In genomic region chr10:80955536-80955935, GRCm38 (mm10) we compare ENCODE assay signal across 8 mouse cellular contexts. TPM values are rescaled to one million over a fixed set of nuclear protein-coding genes. Genes with fewer than 3 reads are reported as not detected.
DNase-seq lines count a peak whose midpoint lies in the region; ATAC-seq and TF ChIP-seq lines count a peak whose summit lies in the region.

No protein-coding gene starts in this region.

- peak; percentile 82 for ATAC-seq in activated CD4-positive, CD25-positive, alpha-beta regulatory T cell, adult 4 months
- ATAC-seq in heart, embryonic 13.5 days (ENCODE audit: extremely low read depth, insufficient number of reproducible peaks, low FRiP score, low TSS enrichment), result no peak

- no peak overlapping the region for H3K27ac ChIP-seq in spleen, adult 2 months (ENCODE audit: insufficient read depth, low read length)
- peak overlapping the region; percentile 80 for H3K27ac ChIP-seq in heart, embryonic 13.5 days (replicated peaks)

- no peaks in the 10 kb centered on the region for H3K4me1 ChIP-seq in spleen, adult 2 months (ENCODE audit: control insufficient read depth, insufficient read depth, insufficient read length)
- peaks cover 31% of the 10 kb centered on the region for H3K4me1 ChIP-seq in heart, embryonic 13.5 days

- peak; percentile 42 to 57 for DNase-seq in spleen, adult 2 months (ENCODE audit: low read depth in 1 of 2, low spot score in 2 of 2)
- no peak for DNase-seq in spleen, adult 12 weeks (ENCODE audit: low spot score)
- DNase-seq in embryo, embryonic 11 days, result peak; percentile 81
- peak; percentile 75 to 82 for DNase-seq in kidney, postnatal 4 days
- peak; percentile 77 for DNase-seq in mesoderm, embryonic 11.5 days (ENCODE audit: low read depth, low spot score)
- DNase-seq in thymus, postnatal 25 days, result peak; percentile 65

- H3K27me3 ChIP-seq in spleen, adult 2 months (ENCODE audit: control insufficient read depth, insufficient read depth, low read length), result no peaks in the 10 kb centered on the region
- H3K27me3 ChIP-seq in heart, embryonic 13.5 days (replicated peaks), result 0 out of 2 replicates have a peak, but pooled peaks cover 7% of the 10 kb centered on the region

- no peak for TF ChIP-seq POLR2A in spleen, adult 2 months (IDR thresholded peaks at IDR 0.05; ENCODE audit: low read depth, low read length)

- peak overlapping the region; percentile 15; the same call in 1 of the 2 replicates for H3K9ac ChIP-seq in heart, embryonic 13.5 days

- H3K4me2 ChIP-seq in heart, embryonic 13.5 days, result 0 out of 2 replicates have a peak overlapping the region, but pooled peaks have one; percentile 6

- H3K9me3 ChIP-seq in heart, embryonic 13.5 days, result no peaks in the 10 kb centered on the region

- no peak overlapping the region for H3K4me3 ChIP-seq in spleen, adult 2 months (ENCODE audit: extremely low read depth, insufficient read depth, insufficient read length)
- no peak overlapping the region for H3K4me3 ChIP-seq in heart, embryonic 13.5 days

- peak; percentile 75; the same call in 1 of the 2 replicates for TF ChIP-seq CTCF in spleen, adult 2 months (IDR thresholded peaks at IDR 0.05; ENCODE audit: extremely low read depth, insufficient read depth, insufficient read length, insufficient replicate concordance)

- H3K36me3 ChIP-seq in spleen, adult 2 months (ENCODE audit: control insufficient read depth, insufficient read depth, low read length), result no peaks in the 10 kb centered on the region
- no peaks in the 10 kb centered on the region for H3K36me3 ChIP-seq in heart, embryonic 13.5 days

- WGBS in spleen, adult 2 months, result 23% methylated on average over 9 of the region's 9 CpGs
- WGBS in heart, embryonic 13.5 days, result 12% methylated on average over 9 of the region's 9 CpGs

RNA-seq across cellular contexts. Expression of gene Gadd45b, which starts 25.7 kb away (rescaled TPM):
- 35.7 and 46.8 TPM in 2 replicates for polyA plus RNA-seq in spleen, adult 2 months (2012; rRNA removed)
- 10 to 100 TPM; 22.8 to 45.2 TPM for polyA plus RNA-seq in activated CD4-positive, CD25-positive, alpha-beta regulatory T cell, adult 4 months (2017; shearing (Covaris generic))
- 29.2 and 33.9 TPM in 2 replicates for polyA plus RNA-seq in heart, embryonic 13.5 days (2015; fragmentation: Nextera tagmentation; extraction: Ambion mirVana)

RNA-seq across cellular contexts. Expression of gene Lmnb2, which starts 37.5 kb away (rescaled TPM):
- polyA plus RNA-seq in spleen, adult 2 months (2012; rRNA removed), result 11.0 and 13.2 TPM in 2 replicates
- polyA plus RNA-seq in activated CD4-positive, CD25-positive, alpha-beta regulatory T cell, adult 4 months (2017; shearing (Covaris generic)), result 1 to 10 TPM; 2.8 to 4.5 TPM
- polyA plus RNA-seq in heart, embryonic 13.5 days (2015; fragmentation: Nextera tagmentation; extraction: Ambion mirVana), result 24.8 and 26.7 TPM in 2 replicates

RNA-seq across cellular contexts. Expression of gene Timm13, which starts 54.8 kb away (rescaled TPM):
- 123 and 133 TPM in 2 replicates for polyA plus RNA-seq in spleen, adult 2 months (2012; rRNA removed)
- 100 to 1,000 TPM; 228 to 262 TPM for polyA plus RNA-seq in activated CD4-positive, CD25-positive, alpha-beta regulatory T cell, adult 4 months (2017; shearing (Covaris generic))
- polyA plus RNA-seq in heart, embryonic 13.5 days (2015; fragmentation: Nextera tagmentation; extraction: Ambion mirVana), result 285 and 314 TPM in 2 replicates

RNA-seq across cellular contexts. Expression of gene Gng7, which starts 59.2 kb away (rescaled TPM):
- polyA plus RNA-seq in spleen, adult 2 months (2012; rRNA removed), result 0.75 and 0.91 TPM in 2 replicates
- polyA plus RNA-seq in activated CD4-positive, CD25-positive, alpha-beta regulatory T cell, adult 4 months (2017; shearing (Covaris generic)), result not detected
- 1.4 TPM in 2 replicates for polyA plus RNA-seq in heart, embryonic 13.5 days (2015; fragmentation: Nextera tagmentation; extraction: Ambion mirVana)
